Comparison of ENCODE assay signal across 10 mouse cellular contexts in the genomic region with DNA sequence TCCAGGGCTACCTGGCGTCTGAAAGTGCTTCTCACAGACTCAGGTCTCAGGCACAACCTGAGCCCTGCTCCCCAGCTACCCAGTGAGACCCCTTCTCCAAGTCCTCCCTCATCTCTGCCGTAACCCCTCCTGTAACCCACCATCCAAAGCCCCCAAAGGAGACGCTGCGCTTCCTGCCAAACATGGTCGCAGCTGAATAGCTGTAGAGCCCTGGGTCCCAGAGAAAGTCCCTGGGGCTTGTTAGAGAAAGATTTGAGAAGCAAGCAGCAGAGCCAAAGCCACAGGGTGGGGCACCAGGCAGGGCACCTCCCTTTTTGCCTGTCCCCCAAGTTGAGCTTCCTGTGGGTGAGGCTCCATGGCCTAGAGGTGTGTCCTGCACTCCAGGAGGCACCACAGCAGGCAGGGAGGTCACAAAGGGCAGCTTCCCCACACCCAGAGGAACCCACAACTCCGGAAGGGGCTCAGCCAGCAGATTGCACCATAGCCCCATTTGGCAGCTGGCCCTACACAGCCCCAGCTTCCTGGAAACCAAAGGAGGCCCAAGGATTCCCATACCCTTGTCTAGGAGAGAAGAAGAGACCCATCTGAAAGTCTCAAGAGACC. TPM values are rescaled to one million over a fixed set of nuclear protein-coding genes. Genes with fewer than 3 reads are reported as not detected.
DNase-seq lines count a peak whose midpoint lies in the region; ATAC-seq and TF ChIP-seq lines count a peak whose summit lies in the region.
"Had no signal": no experiment of that assay in that cellular context is flagged by ENCODE, and none has a peak within 500 bp of the region (broad histone marks: within the 10 kb centered on the region; RNA-seq: fewer than 3 reads in every experiment).

No protein-coding gene starts in this region.

- TF ChIP-seq CTCF in intestine, postnatal 0 days (IDR thresholded peaks at IDR 0.05; ENCODE audit: low read depth) = no peak

- DNase-seq in CD8-positive naive resting alpha-beta T cell, adult 2 months (ENCODE audit: low read depth in 2 of 2, low spot score in 2 of 2) = peak; percentile 27 to 41
- DNase-seq in adrenal gland, postnatal 10 days = peak; percentile 54
- DNase-seq in cerebellum, postnatal 10 days = no peak
- no peak for DNase-seq in kidney, postnatal 25 days
- DNase-seq in layer of hippocampus, adult 11-12 months (ENCODE audit: low spot score) = no peak

- H3K36me3 ChIP-seq in intestine, postnatal 0 days (ENCODE audit: control insufficient read depth, insufficient read depth) = no peaks in the 10 kb centered on the region
- H3K36me3 ChIP-seq in midbrain, embryonic 13.5 days = no peaks in the 10 kb centered on the region
- H3K36me3 ChIP-seq: embryonic facial prominence, embryonic 15.5 days had no signal

- H3K4me2 ChIP-seq in intestine, postnatal 0 days (replicated peaks; ENCODE audit: low read depth) = no peak overlapping the region; the same call in 1 of the 2 replicates
- H3K4me2 ChIP-seq in midbrain, embryonic 13.5 days (replicated peaks) = no peak overlapping the region
- H3K4me2 ChIP-seq: embryonic facial prominence, embryonic 15.5 days; midbrain, embryonic 11.5 days had no signal

- no peaks in the 10 kb centered on the region for H3K9me3 ChIP-seq in intestine, postnatal 0 days (ENCODE audit: control insufficient read depth)
- no peaks in the 10 kb centered on the region for H3K9me3 ChIP-seq in midbrain, embryonic 13.5 days
- H3K9me3 ChIP-seq: embryonic facial prominence, embryonic 15.5 days had no signal

- peak; percentile 60 for ATAC-seq in intestine, postnatal 0 days
- ATAC-seq in monocyte, adult 5-6 weeks (replicated peaks; ENCODE audit: insufficient number of reproducible peaks, low FRiP score, low TSS enrichment, poor library complexity, severe bottlenecking) = peak; percentile 78
- no peak for ATAC-seq in midbrain, embryonic 13.5 days

- H3K4me3 ChIP-seq in intestine, postnatal 0 days (ENCODE audit: low read depth, low read length) = no peak overlapping the region
- H3K4me3 ChIP-seq in midbrain, embryonic 13.5 days (replicated peaks) = no peak overlapping the region
- H3K4me3 ChIP-seq: embryonic facial prominence, embryonic 15.5 days had no signal

- H3K27ac ChIP-seq in intestine, postnatal 0 days (ENCODE audit: low read depth, low read length) = no peak overlapping the region
- H3K27ac ChIP-seq in midbrain, embryonic 13.5 days = no peak overlapping the region
- H3K27ac ChIP-seq: embryonic facial prominence, embryonic 15.5 days had no signal

- no peaks in the 10 kb centered on the region for H3K27me3 ChIP-seq in intestine, postnatal 0 days (replicated peaks; ENCODE audit: control insufficient read depth, insufficient read depth, low read length)
- H3K27me3 ChIP-seq in midbrain, embryonic 13.5 days = no peaks in the 10 kb centered on the region
- H3K27me3 ChIP-seq: embryonic facial prominence, embryonic 15.5 days had no signal

- WGBS in intestine, postnatal 0 days = 63% methylated on average over 6 of the region's 6 CpGs
- 87% methylated on average over 6 of the region's 6 CpGs for WGBS in midbrain, embryonic 13.5 days

- H3K4me1 ChIP-seq in intestine, postnatal 0 days (replicated peaks; ENCODE audit: control insufficient read depth, insufficient read depth, low read length) = no peaks in the 10 kb centered on the region; the same call in 1 of the 2 replicates
- peaks cover 6% of the 10 kb centered on the region; the same call in 1 of the 2 replicates for H3K4me1 ChIP-seq in midbrain, embryonic 13.5 days (replicated peaks)

- no peak overlapping the region for H3K9ac ChIP-seq in intestine, postnatal 0 days (ENCODE audit: low read depth, low read length)
- H3K9ac ChIP-seq in midbrain, embryonic 13.5 days (replicated peaks) = no peak overlapping the region
- H3K9ac ChIP-seq: embryonic facial prominence, embryonic 15.5 days had no signal

RNA-seq across cellular contexts. Expression of a gene that starts 38.2 kb away (rescaled TPM):
- total RNA-seq in adrenal gland, postnatal 10 days (2021) = 10 to 100 TPM; 10.8 to 13.2 TPM
- polyA plus RNA-seq in intestine, postnatal 0 days (2015; fragmentation: Nextera tagmentation; extraction: Ambion mirVana) = 7.9 and 9.2 TPM in 2 replicates
- 186 to 201 TPM (median 194 TPM) in 3 replicates for total RNA-seq in monocyte, adult 5-6 weeks (2017)
- polyA plus RNA-seq in midbrain, embryonic 13.5 days (2015; fragmentation: Nextera tagmentation; extraction: Ambion mirVana) = 7.3 and 10.4 TPM in 2 replicates

RNA-seq across cellular contexts. Expression of a gene that starts 46.8 kb away (rescaled TPM):
- 1 to 10 TPM; 2.3 to 4.0 TPM for total RNA-seq in adrenal gland, postnatal 10 days (2021)
- polyA plus RNA-seq in intestine, postnatal 0 days (2015; fragmentation: Nextera tagmentation; extraction: Ambion mirVana) = 0.25 and 0.35 TPM in 2 replicates
- total RNA-seq in monocyte, adult 5-6 weeks (2017) = not detected in 3 replicates
- polyA plus RNA-seq in midbrain, embryonic 13.5 days (2015; fragmentation: Nextera tagmentation; extraction: Ambion mirVana) = 1.7 and 1.8 TPM in 2 replicates

Comparison
In these comparisons a context has a peak if more than half of its experiments do, and no peak if none do; other contexts are left out.
1. DNase-seq: peak in CD8-positive naive resting alpha-beta T cell, adult 2 months (2 of 2) and adrenal gland, postnatal 10 days (single experiment); none in cerebellum, postnatal 10 days (0 of 2), kidney, postnatal 25 days (0 of 2) and layer of hippocampus, adult 11-12 months (single experiment).
2. RNA of a gene that starts 38.2 kb away (total RNA-seq): 186 to 201 TPM in monocyte, adult 5-6 weeks; 10.8 to 13.2 TPM in adrenal gland, postnatal 10 days; every median in the first group is over 10 times any median in the second.